Mouse (Mus musculus) liver, adult 2 months (tissue): Measurements from ENCODE around the gene Uap1. TPM values are rescaled to one million over a fixed set of nuclear protein-coding genes. Genes with fewer than 3 reads are reported as not detected.

Experiments used
- DNase-seq: peaks from one replicate; pipeline ENCODE4 v3.0.0-alpha.2; 2011; ENCODE audit warnings: low read depth, low spot score; ENCODE audit errors: extremely low read depth
- H3K27ac ChIP-seq: fragments of 200-500 bp; replicated peaks from 2 replicates; pipeline ENCODE4 v1.5.1; 2012; ENCODE audit warnings: low read depth, mild to moderate bottlenecking, control low read depth, inconsistent platforms, low read length; ENCODE audit not compliant: insufficient read depth
- H3K27me3 ChIP-seq: fragments of 200-500 bp; 2 replicates; pipeline ENCODE4 v1.6.1; 2012; ENCODE audit warnings: mild to moderate bottlenecking, moderate library complexity, low read length, inconsistent platforms; ENCODE audit not compliant: control insufficient read depth, insufficient read depth
- H3K36me3 ChIP-seq: fragments of 200-500 bp; 2 replicates; pipeline ENCODE4 v1.6.1; 2012; ENCODE audit warnings: low read length, inconsistent platforms; ENCODE audit not compliant: control insufficient read depth, insufficient read depth
- H3K4me1 ChIP-seq: fragments of 200-500 bp; 2 replicates; pipeline ENCODE4 v1.6.1; 2011; ENCODE audit warnings: low read length; ENCODE audit not compliant: control insufficient read depth, insufficient read depth
- H3K4me3 ChIP-seq: fragments of 200-500 bp; 2 replicates; pipeline ENCODE4 v1.5.1; 2011; ENCODE audit warnings: low read depth, mild to moderate bottlenecking, control low read depth, low read length, moderate library complexity; ENCODE audit not compliant: insufficient read depth
- H3K79me2 ChIP-seq: fragments of 200-500 bp; 2 replicates; pipeline ENCODE4 v1.6.1; 2012; ENCODE audit warnings: inconsistent platforms, mild to moderate bottlenecking, low read length, moderate library complexity; ENCODE audit not compliant: control insufficient read depth, insufficient read depth
- H3K9ac ChIP-seq: fragments of 200-500 bp; 2 replicates; pipeline ENCODE4 v1.6.1; 2012; ENCODE audit warnings: low read depth, mild to moderate bottlenecking, control low read depth, inconsistent platforms, low read length
- CTCF ChIP-seq: fragments of 200-500 bp; IDR thresholded peaks from 2 replicates; pipeline ENCODE4 v1.5.1; 2011; ENCODE audit warnings: low read depth, low read length, control low read depth
- POLR2A ChIP-seq: fragments of 200-500 bp; IDR thresholded peaks from 2 replicates; pipeline ENCODE4 v1.6.1; 2011; ENCODE audit warnings: low read length, control low read depth; ENCODE audit not compliant: insufficient read depth; ENCODE audit errors: extremely low read depth
- WGBS: fragments of 180-500 bp; shearing (Covaris S2); methylation state at CpG from one replicate; pipeline ENCODE4 v1.1.7; 2018; 5-methylcytosine and 5-hydroxymethylcytosine counted together
- polyA plus RNA-seq: library from polyadenylated mRNA; depleted of rRNA; stranded (reverse); fragments of >200 nt; gene quantifications from 2 replicates; pipeline ENCODE4 v1.2.3, GENCODE M21; 2012; rRNA removed
- total RNA-seq: library from RNA; depleted of rRNA; stranded (reverse); fragments of >200 nt; gene quantifications from 2 replicates; pipeline ENCODE4 v1.2.3, GENCODE M21; 2014; rRNA removed

Uap1 gene
- 22.6 and 23.6 TPM in 2 replicates for total RNA-seq
- 14.3 and 15.9 TPM in 2 replicates for polyA plus RNA-seq

DNA sequence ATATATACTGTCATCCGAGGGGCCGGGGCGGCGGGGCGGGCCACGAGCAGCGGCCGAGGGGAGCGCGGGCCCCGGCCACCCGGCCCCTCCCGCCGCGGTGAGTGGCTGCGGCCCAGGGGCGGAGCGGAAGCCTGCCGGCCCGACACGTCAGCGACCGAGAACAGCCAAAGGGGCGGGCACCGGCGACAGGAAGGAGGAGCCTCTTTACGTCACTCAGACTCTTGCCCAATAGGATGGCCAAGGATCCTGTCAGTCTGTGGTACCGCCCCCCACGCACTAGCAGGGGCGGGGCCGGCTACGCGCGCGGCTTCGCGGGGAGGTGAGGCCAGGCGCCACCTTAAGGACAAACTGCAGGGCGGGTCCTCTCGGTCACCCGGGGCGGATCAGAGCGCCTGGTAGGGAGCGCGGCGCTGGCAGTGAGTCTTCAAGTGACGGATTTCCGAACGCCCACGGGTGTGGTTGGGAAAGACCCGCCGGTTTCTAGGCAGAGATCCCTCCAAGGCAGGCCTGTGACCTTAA lies at the start of gene Uap1:
Gene Uap1 (minus strand): TSS at position 144 of the 519 bp plus-strand sequence.
- Histone ChIP-seq H3K79me2 (peaks cover 16% of the 10 kb centered on the region), H3K9ac (peak within 1 kb of the TSS; percentile 89), H3K4me3 (peak within 1 kb of the TSS; percentile 83), H3K27ac (peak within 1 kb of the TSS; percentile 91), H3K36me3 (no peaks in the 10 kb centered on the region), H3K27me3 (no peaks in the 10 kb centered on the region), H3K4me1 (peaks cover 7% of the 10 kb centered on the region)
- peak; percentile 94 for DNase-seq
- peak; percentile 71; the same call in 1 of the 2 replicates for TF ChIP-seq POLR2A
- TF ChIP-seq CTCF: peak; percentile 32; the same call in 1 of the 2 replicates
- WGBS: under 1% methylated on average over 52 of the region's 52 CpGs

GRCm38 (mm10) chr1:170223276-170223675 lies 48.5 kb upstream of the Uap1 start:
- H3K79me2 ChIP-seq: no peaks in the 10 kb centered on the region
- no peaks in the 10 kb centered on the region; the same call in 1 of the 2 replicates for H3K4me1 ChIP-seq
- 79% methylated on average over 2 of the region's 2 CpGs for WGBS
- TF ChIP-seq POLR2A (no peak), CTCF (no peak)
- H3K36me3 ChIP-seq: no peaks in the 10 kb centered on the region
- no peaks in the 10 kb centered on the region for H3K27me3 ChIP-seq
- DNase-seq: no peak
- H3K27ac ChIP-seq: no peak overlapping the region
- no peak overlapping the region for H3K4me3 ChIP-seq
- no peak overlapping the region for H3K9ac ChIP-seq

DNA sequence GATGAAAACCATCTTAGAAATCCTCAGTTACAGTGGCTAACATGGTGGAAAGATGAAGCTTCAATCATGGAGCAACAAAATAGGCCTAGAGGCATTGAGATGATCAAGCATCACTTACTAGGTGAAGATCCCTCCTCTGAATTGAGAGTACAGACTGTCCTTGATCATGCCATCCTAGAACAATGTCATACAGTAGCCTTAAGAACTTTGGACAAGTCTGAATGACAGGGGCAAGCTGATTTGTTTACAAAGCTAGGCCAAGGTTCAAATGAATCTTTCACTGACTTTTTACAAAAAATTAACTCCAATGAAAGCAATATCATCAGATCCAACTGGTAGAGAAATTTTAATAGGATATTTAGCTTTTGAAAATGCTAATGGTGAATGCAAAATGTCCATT lies 45.6 kb upstream of the Uap1 start:
- H3K9ac ChIP-seq: no peak overlapping the region
- DNase-seq: peak; percentile 85
- H3K4me1 ChIP-seq: no peaks in the 10 kb centered on the region; the same call in 1 of the 2 replicates
- H3K79me2 ChIP-seq: no peaks in the 10 kb centered on the region
- no peaks in the 10 kb centered on the region for H3K27me3 ChIP-seq
- H3K27ac ChIP-seq: no peak overlapping the region
- no peak overlapping the region for H3K4me3 ChIP-seq
- no peaks in the 10 kb centered on the region for H3K36me3 ChIP-seq
- TF ChIP-seq POLR2A: no peak
- no peak for TF ChIP-seq CTCF

DNA sequence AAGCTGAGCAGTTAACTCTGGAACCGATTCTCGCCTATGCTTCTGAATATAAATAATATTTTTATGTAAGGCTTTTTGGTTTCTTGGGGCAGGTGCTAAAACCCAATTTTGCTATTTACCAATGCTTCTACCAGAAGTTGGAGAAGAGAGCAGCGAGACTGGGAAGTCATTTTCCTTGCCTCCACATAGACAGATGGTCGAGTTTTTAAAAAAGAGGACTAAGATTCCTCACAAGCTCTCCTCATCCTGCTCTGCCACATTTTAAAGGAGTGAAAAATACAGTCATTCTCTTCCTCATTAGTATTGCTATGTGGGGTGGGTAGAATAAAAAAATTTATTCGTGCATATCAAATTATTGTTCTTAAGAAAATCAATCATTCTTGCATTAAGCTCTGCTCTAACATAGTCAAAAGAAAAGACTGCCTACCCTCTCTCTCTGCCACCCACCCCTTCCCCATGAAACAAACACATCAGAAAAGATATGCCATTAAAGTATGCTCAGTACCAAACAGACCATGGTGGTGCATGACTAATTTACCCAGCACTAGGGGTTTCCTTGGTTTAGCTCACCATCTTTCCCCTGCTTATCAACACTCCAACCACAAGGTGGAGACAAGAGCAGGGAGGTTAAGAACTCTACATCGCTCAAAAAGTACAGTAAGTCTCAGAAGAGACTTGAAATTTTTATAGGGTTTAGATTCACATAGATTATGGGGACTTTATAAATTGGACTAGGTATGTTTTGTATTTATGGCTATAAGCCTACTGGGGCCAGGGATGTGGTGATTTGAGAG lies 43.5 kb upstream of the Uap1 start:
- TF ChIP-seq POLR2A (no peak), CTCF (no peak)
- H3K79me2 ChIP-seq: no peaks in the 10 kb centered on the region; the same call in 1 of the 2 replicates
- H3K4me1 ChIP-seq: peaks cover 2% of the 10 kb centered on the region
- peak; percentile 37 for DNase-seq
- no peak overlapping the region for H3K4me3 ChIP-seq
- no peak overlapping the region for H3K27ac ChIP-seq
- H3K36me3 ChIP-seq: no peaks in the 10 kb centered on the region
- 80% methylated on average over 6 of the region's 6 CpGs for WGBS
- no peaks in the 10 kb centered on the region for H3K27me3 ChIP-seq
- no peak overlapping the region for H3K9ac ChIP-seq

DNA sequence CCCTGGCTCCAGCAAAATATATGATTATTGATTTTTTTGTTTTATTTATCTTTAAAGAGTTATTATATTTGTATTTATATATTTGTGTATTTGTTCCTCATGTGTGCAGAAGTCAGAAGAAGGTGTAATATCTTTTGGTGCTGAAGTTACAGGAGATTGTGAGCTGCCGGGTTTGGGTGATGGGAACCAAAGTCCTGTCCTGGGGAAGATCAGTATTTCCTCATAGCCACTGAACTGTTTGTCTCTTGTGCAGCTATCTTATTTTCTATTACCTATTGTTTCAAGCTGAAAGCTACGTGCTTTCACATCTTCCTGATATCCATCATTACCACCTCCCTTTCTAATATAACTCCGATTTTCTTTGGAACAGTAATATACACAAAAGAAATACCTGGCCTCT lies 40.8 kb upstream of the Uap1 start:
- Histone ChIP-seq H3K4me1 (peaks cover 2% of the 10 kb centered on the region), H3K9ac (no peak overlapping the region), H3K27ac (no peak overlapping the region), H3K27me3 (no peaks in the 10 kb centered on the region), H3K79me2 (peaks cover 6% of the 10 kb centered on the region; the same call in 1 of the 2 replicates), H3K4me3 (no peak overlapping the region; the same call in none of the 2 replicates), H3K36me3 (peaks cover 9% of the 10 kb centered on the region)
- TF ChIP-seq CTCF: no peak
- TF ChIP-seq POLR2A: no peak
- 70% methylated on average over 3 of the region's 3 CpGs for WGBS
- no peak for DNase-seq
